Mouse (Mus musculus): ENCODE data around the gene Scn8a.

DNA sequence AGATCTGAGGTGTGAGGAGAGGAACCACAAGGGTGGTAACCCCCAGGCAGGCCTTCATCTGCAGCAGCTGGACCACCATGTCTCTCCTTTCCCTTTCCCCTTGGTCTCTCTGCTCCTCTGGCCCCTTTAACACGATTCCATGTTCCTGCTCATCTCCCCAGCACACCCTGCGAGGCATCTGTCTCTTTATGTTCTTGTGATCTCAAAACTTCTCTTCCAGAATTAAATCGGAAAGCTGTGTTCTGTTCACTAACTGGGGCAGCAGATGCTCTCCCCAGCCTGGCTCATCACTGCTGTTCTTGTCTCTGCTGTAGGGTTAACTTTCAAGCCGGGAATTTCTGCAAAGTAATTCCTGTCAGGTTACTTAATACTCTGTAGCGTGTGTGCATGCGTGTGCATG, 91.3 kb downstream of the Scn8a start:
- no peak for TF ChIP-seq POLR2A (IDR thresholded peaks at IDR 0.05; ENCODE audit: low read depth, low read length)
- TF ChIP-seq CTCF (IDR thresholded peaks at IDR 0.05; ENCODE audit: extremely low read depth, insufficient read length, insufficient replicate concordance, low read depth, low read length): no peak

All from small intestine, adult 2 months (tissue).